Mouse (Mus musculus) adrenal gland, postnatal 14 days (tissue): ENCODE measurements around the gene Col8a1. TPM values are rescaled to one million over a fixed set of nuclear protein-coding genes. Genes with fewer than 3 reads are reported as not detected.

Experiments used
- DNase-seq: peaks from one replicate; pipeline ENCODE4 v3.0.0; 2021; ENCODE audit warnings: mixed read lengths
- long read RNA-seq, 2 experiments: library from polyadenylated mRNA; stranded (forward); transcript quantifications; one replicate each; pipeline ENCODE4 v2.0.0; 2021
- total RNA-seq: library from RNA; stranded (reverse); gene quantifications from 2 replicates; pipeline ENCODE4 v1.2.3, GENCODE M21; 2021

The Col8a1 gene
- 3.5 and 4.4 TPM in 2 replicates for total RNA-seq
- long read RNA-seq, experiment 1: 0 reads
- long read RNA-seq, experiment 2, partial matches to known transcripts: 0 of 1 reads
- long read RNA-seq, experiment 2, other reads (novel, unspliced or antisense): 1 of 1 reads

- DNase-seq: no peak
Measured at GRCm38 (mm10) chr16:57754526-57755125, at the start of gene Col8a1. Gene Col8a1, minus strand, starts transcription at chr16:57754737.

GRCm38 (mm10) chr16:57801886-57802285 lies 47.3 kb upstream of the Col8a1 start:
- no peak for DNase-seq

GRCm38 (mm10) chr16:57796321-57796720 lies 41.8 kb upstream of the Col8a1 start:
- no peak for DNase-seq

GRCm38 (mm10) chr16:57779011-57779410 lies 24.5 kb upstream of the Col8a1 start:
- DNase-seq: no peak

GRCm38 (mm10) chr16:57765615-57766014 lies 11.1 kb upstream of the Col8a1 start:
- no peak for DNase-seq

GRCm38 (mm10) chr16:57759862-57760261 lies 5.3 kb upstream of the Col8a1 start:
- DNase-seq: no peak

GRCm38 (mm10) chr16:57755708-57756107 lies 1.2 kb upstream of the Col8a1 start:
- DNase-seq: peak; percentile 8

- DNase-seq: peak; percentile 12
Measured at GRCm38 (mm10) chr16:57755241-57755640, 704 bp upstream of the Col8a1 start.

GRCm38 (mm10) chr16:57753539-57754280 lies 827 bp downstream of the Col8a1 start:
- no peak for DNase-seq

GRCm38 (mm10) chr16:57750549-57750948 lies 4.0 kb downstream of the Col8a1 start:
- no peak for DNase-seq

GRCm38 (mm10) chr16:57748093-57748492 lies 6.4 kb downstream of the Col8a1 start:
- no peak for DNase-seq

- DNase-seq: no peak
Measured at GRCm38 (mm10) chr16:57747357-57748056, 7.0 kb downstream of the Col8a1 start.

- peak; percentile 20 for DNase-seq
Measured at GRCm38 (mm10) chr16:57740169-57740568, 14.4 kb downstream of the Col8a1 start.

- DNase-seq: no peak
Measured at GRCm38 (mm10) chr16:57734942-57735341, 19.6 kb downstream of the Col8a1 start.

- no peak for DNase-seq
Measured at GRCm38 (mm10) chr16:57733545-57733944, 21.0 kb downstream of the Col8a1 start.

- no peak for DNase-seq
Measured at GRCm38 (mm10) chr16:57733139-57733538, 21.4 kb downstream of the Col8a1 start.

- DNase-seq: no peak
Measured at GRCm38 (mm10) chr16:57724978-57725377, 29.6 kb downstream of the Col8a1 start.

- no peak for DNase-seq
Measured at GRCm38 (mm10) chr16:57718982-57719381, 35.6 kb downstream of the Col8a1 start.

- DNase-seq: no peak
Measured at GRCm38 (mm10) chr16:57698733-57699132, 55.8 kb downstream of the Col8a1 start.

GRCm38 (mm10) chr16:57694694-57695093 lies 59.8 kb downstream of the Col8a1 start:
- DNase-seq: no peak

GRCm38 (mm10) chr16:57693906-57694522 lies 60.5 kb downstream of the Col8a1 start:
- no peak for DNase-seq

GRCm38 (mm10) chr16:57685790-57686399 lies 68.6 kb downstream of the Col8a1 start:
- no peak for DNase-seq
